Mouse (Mus musculus): ENCODE data around the gene Ldlrad3. TPM values are rescaled to one million over a fixed set of nuclear protein-coding genes. Genes with fewer than 3 reads are reported as not detected.

Ldlrad3 gene
- polyA plus RNA-seq, 1 experiment from 2014 or later = 48.7 TPM

DNA sequence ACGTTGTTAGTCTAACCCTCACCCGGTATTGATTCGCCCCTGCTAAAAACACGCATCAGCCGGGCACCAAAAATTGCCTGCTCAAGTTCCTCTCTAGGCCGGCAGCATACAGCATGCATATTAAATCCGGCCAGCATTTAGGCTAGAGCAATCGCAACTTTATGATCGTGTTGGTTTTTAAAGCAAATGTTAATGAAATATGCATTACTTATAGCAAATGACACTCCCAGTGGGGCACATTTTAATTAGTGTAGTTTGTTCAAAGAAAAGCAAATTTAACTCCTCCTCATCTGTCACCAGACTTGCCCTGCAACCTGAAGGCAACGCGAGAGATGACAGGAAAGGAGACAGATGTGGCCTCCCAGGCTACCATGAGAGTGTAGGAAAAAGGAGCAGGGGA, 189.2 kb downstream of the Ldlrad3 start:
- no peak overlapping the region for H3K9ac ChIP-seq (ENCODE audit: low read depth, low read length)
- H3K9me3 ChIP-seq (ENCODE audit: control insufficient read depth, low read length) = no peaks in the 10 kb centered on the region
- peaks cover 4% of the 10 kb centered on the region for H3K4me1 ChIP-seq (replicated peaks; ENCODE audit: control insufficient read depth, insufficient read depth, low read length)
- no peak overlapping the region for H3K4me2 ChIP-seq (replicated peaks; ENCODE audit: low read depth, low read length)
- ATAC-seq (ENCODE audit: low FRiP score) (no peak), DNase-seq (ENCODE audit: low spot score) (no peak)
- no peaks in the 10 kb centered on the region for H3K27me3 ChIP-seq (ENCODE audit: control insufficient read depth, insufficient read depth, low read length)
- 0 out of 2 replicates have a peak overlapping the region, but pooled peaks have one; percentile 39 for H3K27ac ChIP-seq (ENCODE audit: low read depth, low read length)
- H3K4me3 ChIP-seq (ENCODE audit: low read depth, low read length) = no peak overlapping the region
- H3K36me3 ChIP-seq (ENCODE audit: control insufficient read depth, insufficient read depth, low read length) = no peaks in the 10 kb centered on the region
- WGBS = 68% methylated on average over 11 of the region's 11 CpGs

DNA sequence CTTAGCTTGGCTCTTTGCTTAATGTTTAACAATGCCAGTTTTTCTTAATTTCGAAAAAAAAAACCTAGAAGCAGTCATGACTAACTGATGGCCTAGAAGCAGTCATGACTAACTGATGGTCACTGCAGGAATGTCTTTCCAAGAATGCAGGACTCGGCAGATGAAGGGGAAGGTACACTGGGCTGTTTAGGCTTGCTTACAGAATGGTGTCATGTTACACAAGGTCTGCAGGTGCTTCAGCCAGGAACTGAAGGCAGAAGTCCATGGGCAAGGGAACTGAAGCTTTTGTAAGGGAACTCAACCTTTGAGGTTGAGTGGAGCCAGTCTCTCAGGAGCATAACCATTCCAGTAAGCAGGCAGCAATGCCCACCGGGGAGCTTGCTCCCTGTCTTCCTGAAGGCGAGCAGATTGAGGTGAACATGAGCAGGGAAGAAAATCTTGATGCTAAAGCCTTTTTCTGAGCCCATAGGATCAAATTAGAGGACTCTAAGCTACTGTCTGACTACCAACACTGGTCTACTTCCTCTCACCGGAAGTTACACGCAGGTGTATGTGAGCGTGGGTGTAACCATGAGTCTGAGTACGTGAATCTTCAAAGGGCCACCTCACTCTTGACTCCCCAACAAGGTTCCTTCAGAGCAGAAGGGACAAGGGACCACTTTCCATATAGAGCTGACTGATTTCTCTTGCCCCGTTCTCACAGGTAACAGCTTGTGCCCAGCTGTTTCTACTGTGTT, 193.4 kb downstream of the Ldlrad3 start:
- Histone ChIP-seq H3K9ac (ENCODE audit: low read depth, low read length) (no peak overlapping the region), H3K4me2 (replicated peaks; ENCODE audit: low read depth, low read length) (no peak overlapping the region), H3K4me3 (ENCODE audit: low read depth, low read length) (no peak overlapping the region), H3K27ac (ENCODE audit: low read depth, low read length) (no peak overlapping the region), H3K36me3 (ENCODE audit: control insufficient read depth, insufficient read depth, low read length) (no peaks in the 10 kb centered on the region), H3K27me3 (ENCODE audit: control insufficient read depth, insufficient read depth, low read length) (no peaks in the 10 kb centered on the region), H3K4me1 (replicated peaks; ENCODE audit: control insufficient read depth, insufficient read depth, low read length) (no peaks in the 10 kb centered on the region), H3K9me3 (ENCODE audit: control insufficient read depth, low read length) (no peaks in the 10 kb centered on the region)
- DNase-seq (ENCODE audit: low spot score) (no peak), ATAC-seq (ENCODE audit: low FRiP score) (no peak)
- 85% methylated on average over 9 of the region's 9 CpGs for WGBS

DNA sequence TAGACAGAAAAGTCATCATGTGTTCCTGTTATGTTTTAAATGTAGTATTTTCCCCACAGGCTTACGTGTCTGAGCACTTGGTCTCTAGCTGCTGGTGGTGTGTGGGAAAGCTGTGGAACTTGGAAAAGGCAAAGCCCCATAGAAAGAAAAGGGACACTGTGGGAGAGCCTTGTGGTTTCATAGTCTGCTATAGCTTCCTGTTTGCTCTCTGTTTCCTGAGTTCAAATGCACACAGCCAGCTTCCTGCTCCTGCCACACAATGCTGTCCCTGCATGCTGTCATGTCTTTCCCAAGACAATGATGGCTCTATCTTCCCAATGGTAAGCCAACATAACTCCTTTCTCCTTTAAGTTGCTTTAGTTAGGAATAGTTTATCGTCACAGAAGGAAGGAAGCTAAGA, 194.5 kb downstream of the Ldlrad3 start:
- H3K27me3 ChIP-seq (ENCODE audit: control insufficient read depth, insufficient read depth, low read length) = no peaks in the 10 kb centered on the region
- no peaks in the 10 kb centered on the region for H3K36me3 ChIP-seq (ENCODE audit: control insufficient read depth, insufficient read depth, low read length)
- H3K9ac ChIP-seq (ENCODE audit: low read depth, low read length) = no peak overlapping the region
- ATAC-seq (ENCODE audit: low FRiP score) (no peak), DNase-seq (ENCODE audit: low spot score) (no peak)
- no peaks in the 10 kb centered on the region for H3K4me1 ChIP-seq (replicated peaks; ENCODE audit: control insufficient read depth, insufficient read depth, low read length)
- 90% methylated on average over 2 of the region's 2 CpGs for WGBS
- H3K27ac ChIP-seq (ENCODE audit: low read depth, low read length) = no peak overlapping the region
- no peak overlapping the region for H3K4me3 ChIP-seq (ENCODE audit: low read depth, low read length)
- H3K9me3 ChIP-seq (ENCODE audit: control insufficient read depth, low read length) = no peaks in the 10 kb centered on the region
- no peak overlapping the region for H3K4me2 ChIP-seq (replicated peaks; ENCODE audit: low read depth, low read length)

DNA sequence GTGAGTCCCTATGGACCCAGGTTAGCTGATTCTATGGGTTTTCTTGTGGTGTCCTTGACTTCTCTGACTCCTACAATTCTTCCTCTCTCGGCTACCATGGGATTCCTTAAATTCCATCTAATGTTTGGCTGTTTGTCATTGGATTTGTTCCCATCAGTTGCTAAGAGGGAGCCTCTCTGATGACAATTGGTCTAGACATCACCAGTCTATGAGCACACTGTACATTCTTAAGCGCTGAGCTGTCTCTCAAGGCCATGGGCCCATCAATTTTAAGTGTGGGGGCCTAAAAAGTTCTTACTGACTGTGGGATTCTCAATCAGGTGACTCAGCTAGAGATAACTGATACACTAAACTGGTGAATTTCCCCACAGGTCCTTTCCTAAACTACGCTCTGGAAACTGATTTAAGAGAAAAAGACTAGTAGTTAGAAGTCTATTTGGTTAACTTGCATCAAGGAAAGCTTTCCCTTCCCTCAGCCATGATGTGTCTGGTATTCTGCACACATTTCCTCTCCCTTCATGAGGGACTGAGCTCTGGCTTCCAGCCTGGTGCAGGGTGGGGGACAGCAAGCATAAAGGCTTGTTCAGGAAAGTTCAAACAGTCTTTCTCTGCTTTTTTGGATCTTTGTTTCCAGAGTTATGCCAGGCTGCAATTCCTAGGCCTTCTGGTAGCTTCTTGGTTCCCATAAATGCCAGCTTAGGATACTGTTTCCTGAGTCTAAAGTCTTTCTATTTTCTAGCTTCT, 199.7 kb downstream of the Ldlrad3 start:
- H3K27me3 ChIP-seq (ENCODE audit: control insufficient read depth, insufficient read depth, low read length) = no peaks in the 10 kb centered on the region
- H3K36me3 ChIP-seq (ENCODE audit: control insufficient read depth, insufficient read depth, low read length) = no peaks in the 10 kb centered on the region
- H3K27ac ChIP-seq (ENCODE audit: low read depth, low read length) = no peak overlapping the region; the same call in 1 of the 2 replicates
- no peak overlapping the region for H3K4me2 ChIP-seq (replicated peaks; ENCODE audit: low read depth, low read length)
- no peaks in the 10 kb centered on the region for H3K4me1 ChIP-seq (replicated peaks; ENCODE audit: control insufficient read depth, insufficient read depth, low read length)
- no peaks in the 10 kb centered on the region for H3K9me3 ChIP-seq (ENCODE audit: control insufficient read depth, low read length)
- DNase-seq (ENCODE audit: low spot score) (no peak), ATAC-seq (ENCODE audit: low FRiP score) (no peak)
- H3K9ac ChIP-seq (ENCODE audit: low read depth, low read length) = no peak overlapping the region
- H3K4me3 ChIP-seq (ENCODE audit: low read depth, low read length) = no peak overlapping the region
- WGBS = 82% methylated on average over 3 of the region's 3 CpGs

DNA sequence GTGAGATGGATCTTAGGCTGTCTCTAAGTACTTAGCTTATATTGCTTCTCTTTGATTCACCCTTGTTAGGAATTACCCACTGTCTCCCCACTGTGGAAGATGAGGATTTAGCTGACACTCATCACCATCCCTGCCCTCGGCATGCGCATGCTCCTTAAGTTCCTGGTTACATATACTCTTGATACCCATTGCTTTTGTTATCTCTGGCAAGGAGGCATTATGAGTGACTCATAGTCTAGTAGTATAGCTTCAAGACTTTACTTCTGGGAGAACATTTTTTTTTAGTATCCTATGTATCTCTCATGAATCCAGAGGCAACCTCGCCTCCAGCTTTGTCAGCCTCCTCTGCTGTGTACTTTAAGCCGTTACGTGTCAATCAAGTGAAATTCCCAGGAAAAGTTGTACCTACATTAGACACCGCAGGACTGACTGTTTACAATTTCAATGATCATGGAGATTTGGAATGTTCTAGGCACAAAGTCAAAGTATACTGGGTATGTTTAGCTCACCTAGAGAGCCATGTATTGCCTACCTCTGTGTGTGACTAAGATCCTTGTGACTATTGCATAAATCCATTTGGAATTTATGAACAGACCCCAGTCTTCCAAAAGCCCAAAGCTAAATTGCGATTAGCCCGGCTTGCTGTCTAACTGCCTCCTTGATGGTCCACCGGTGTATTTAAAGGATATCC, 202.2 kb downstream of the Ldlrad3 start:
- Histone ChIP-seq H3K4me1 (replicated peaks; ENCODE audit: control insufficient read depth, insufficient read depth, low read length) (peaks cover 8% of the 10 kb centered on the region; the same call in 1 of the 2 replicates), H3K36me3 (ENCODE audit: control insufficient read depth, insufficient read depth, low read length) (no peaks in the 10 kb centered on the region), H3K27ac (ENCODE audit: low read depth, low read length) (no peak overlapping the region), H3K27me3 (ENCODE audit: control insufficient read depth, insufficient read depth, low read length) (no peaks in the 10 kb centered on the region), H3K4me2 (replicated peaks; ENCODE audit: low read depth, low read length) (no peak overlapping the region), H3K9ac (ENCODE audit: low read depth, low read length) (no peak overlapping the region), H3K4me3 (ENCODE audit: low read depth, low read length) (no peak overlapping the region), H3K9me3 (ENCODE audit: control insufficient read depth, low read length) (no peaks in the 10 kb centered on the region)
- DNase-seq (ENCODE audit: low spot score) (no peak), ATAC-seq (ENCODE audit: low FRiP score) (no peak)
- 87% methylated on average over 9 of the region's 9 CpGs for WGBS

DNA sequence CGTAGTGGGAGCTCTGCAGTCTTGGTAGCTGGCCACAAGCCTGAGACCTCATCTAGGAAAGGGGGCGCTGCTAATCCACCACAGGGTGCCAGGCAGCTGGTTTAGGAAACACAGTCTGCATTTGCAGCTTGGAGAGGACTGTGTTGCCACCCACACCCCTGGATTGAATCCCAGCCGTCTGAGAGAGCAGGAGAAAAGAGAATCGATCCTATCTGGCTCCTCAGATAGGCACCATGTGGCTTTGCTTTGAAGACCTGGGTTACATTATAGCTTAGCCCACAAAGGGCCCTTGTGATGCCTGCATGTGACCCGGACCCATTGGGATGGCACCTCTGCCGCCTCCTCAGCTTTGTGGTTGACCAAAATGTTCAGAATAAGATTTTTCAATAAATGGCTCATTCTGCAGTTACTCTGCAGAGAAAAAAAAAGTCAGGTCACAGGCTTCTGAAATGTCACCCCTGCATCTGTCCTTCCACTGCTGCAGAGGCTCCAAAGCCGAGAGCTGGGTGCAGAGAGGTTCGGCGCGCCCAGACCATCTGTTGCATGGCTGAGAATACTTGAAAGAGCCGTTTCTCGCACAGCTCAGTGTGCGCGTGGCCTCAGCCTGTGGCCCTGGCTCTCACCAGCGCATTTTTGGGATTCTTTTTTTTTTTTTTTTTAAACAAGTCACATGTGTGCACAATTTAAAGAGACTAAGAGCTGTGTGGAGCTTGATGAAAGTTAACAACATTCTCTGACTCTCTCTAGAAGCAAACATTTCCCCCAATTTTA, 202.9 kb downstream of the Ldlrad3 start:
- H3K9ac ChIP-seq (ENCODE audit: low read depth, low read length) = no peak overlapping the region
- no peak for ATAC-seq (ENCODE audit: low FRiP score)
- no peak for DNase-seq (ENCODE audit: low spot score)
- 20% methylated on average over 15 of the region's 15 CpGs for WGBS
- H3K27ac ChIP-seq (ENCODE audit: low read depth, low read length) = peak overlapping the region; percentile 52; the same call in 1 of the 2 replicates
- H3K9me3 ChIP-seq (ENCODE audit: control insufficient read depth, low read length) = no peaks in the 10 kb centered on the region
- no peaks in the 10 kb centered on the region for H3K27me3 ChIP-seq (ENCODE audit: control insufficient read depth, insufficient read depth, low read length)
- no peaks in the 10 kb centered on the region for H3K36me3 ChIP-seq (ENCODE audit: control insufficient read depth, insufficient read depth, low read length)
- H3K4me1 ChIP-seq (replicated peaks; ENCODE audit: control insufficient read depth, insufficient read depth, low read length) = peaks cover 14% of the 10 kb centered on the region
- no peak overlapping the region for H3K4me3 ChIP-seq (ENCODE audit: low read depth, low read length)
- no peak overlapping the region for H3K4me2 ChIP-seq (replicated peaks; ENCODE audit: low read depth, low read length)

DNA sequence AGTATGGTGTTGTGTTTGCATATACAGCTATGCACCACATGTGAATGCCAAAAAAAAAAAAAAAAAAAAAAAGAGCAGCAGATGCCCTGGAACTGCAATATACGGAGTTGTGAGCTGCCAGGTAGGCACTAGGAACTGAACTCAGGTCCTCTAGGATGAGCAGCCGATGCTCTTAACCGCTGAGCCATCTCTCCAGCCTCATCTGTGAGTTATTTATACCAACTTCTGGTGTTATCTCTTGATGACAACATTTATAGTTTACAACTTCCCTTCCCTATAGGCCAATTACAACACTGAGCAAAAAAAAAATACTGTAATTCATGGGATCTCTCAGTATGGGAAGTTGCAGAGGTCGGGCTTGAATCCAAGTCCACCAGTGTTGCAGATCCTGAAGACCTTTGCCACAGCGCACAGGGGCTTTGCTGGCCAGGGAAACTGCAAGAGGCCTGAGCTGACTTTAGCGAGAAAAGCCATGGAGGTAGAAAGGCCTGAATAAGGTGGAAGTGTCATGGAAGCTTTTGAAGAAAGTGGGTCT, 204.2 kb downstream of the Ldlrad3 start:
- DNase-seq (ENCODE audit: low spot score) = no peak
- WGBS = 89% methylated on average over 6 of the region's 6 CpGs
- H3K4me1 ChIP-seq (replicated peaks; ENCODE audit: control insufficient read depth, insufficient read depth, low read length) = peaks cover 17% of the 10 kb centered on the region
- no peak overlapping the region for H3K27ac ChIP-seq (ENCODE audit: low read depth, low read length)
- no peak overlapping the region for H3K4me3 ChIP-seq (ENCODE audit: low read depth, low read length)
- H3K9ac ChIP-seq (ENCODE audit: low read depth, low read length) = no peak overlapping the region
- H3K9me3 ChIP-seq (ENCODE audit: control insufficient read depth, low read length) = no peaks in the 10 kb centered on the region
- no peak overlapping the region for H3K4me2 ChIP-seq (replicated peaks; ENCODE audit: low read depth, low read length)
- no peaks in the 10 kb centered on the region for H3K27me3 ChIP-seq (ENCODE audit: control insufficient read depth, insufficient read depth, low read length)
- no peaks in the 10 kb centered on the region for H3K36me3 ChIP-seq (ENCODE audit: control insufficient read depth, insufficient read depth, low read length)
- no peak for ATAC-seq (ENCODE audit: low FRiP score)

DNA sequence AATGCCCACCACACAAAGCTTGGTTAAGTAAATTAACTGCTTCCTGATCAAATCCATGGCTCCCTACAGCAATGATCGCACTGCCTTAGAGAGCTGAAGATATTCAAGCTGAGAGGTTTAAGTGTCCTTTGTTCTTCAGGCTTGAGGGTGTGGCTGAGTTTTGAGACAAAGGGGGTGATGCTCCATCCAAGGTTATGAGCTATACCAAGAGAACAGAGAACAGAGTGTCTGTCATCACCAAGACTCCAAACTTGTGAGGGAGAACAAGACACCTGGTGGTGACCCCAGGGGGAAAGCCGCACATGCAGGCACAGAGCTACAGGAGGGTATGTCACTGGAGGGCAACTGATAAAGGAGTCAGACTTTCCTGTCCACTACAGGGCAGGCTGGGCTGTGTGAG, 205.0 kb downstream of the Ldlrad3 start:
- Histone ChIP-seq H3K4me2 (replicated peaks; ENCODE audit: low read depth, low read length) (no peak overlapping the region), H3K27ac (ENCODE audit: low read depth, low read length) (no peak overlapping the region), H3K27me3 (ENCODE audit: control insufficient read depth, insufficient read depth, low read length) (no peaks in the 10 kb centered on the region), H3K4me3 (ENCODE audit: low read depth, low read length) (no peak overlapping the region), H3K9ac (ENCODE audit: low read depth, low read length) (no peak overlapping the region), H3K9me3 (ENCODE audit: control insufficient read depth, low read length) (no peaks in the 10 kb centered on the region), H3K4me1 (replicated peaks; ENCODE audit: control insufficient read depth, insufficient read depth, low read length) (peaks cover 17% of the 10 kb centered on the region), H3K36me3 (ENCODE audit: control insufficient read depth, insufficient read depth, low read length) (no peaks in the 10 kb centered on the region)
- 73% methylated on average over 2 of the region's 2 CpGs for WGBS
- DNase-seq (ENCODE audit: low spot score) = no peak
- no peak for ATAC-seq (ENCODE audit: low FRiP score)

Measured in hindbrain, embryonic 11.5 days (tissue).